Mouse (Mus musculus): ENCODE measurements at regions not wholly inside any gene's neighbourhood (a gene's known extent, or its start where the extent isn't known, plus 50 kb on each side); places are given as distances from the start of the nearest gene placed in this dataset.
A peak's percentile ranks its signal among the peaks of the same experiment; 100 is the strongest.

GRCm38 (mm10) chr3:149519575-149519929 is 529.2 kb upstream of the Adgrl2 start:
- Histone ChIP-seq H3K9me3 (no peaks in the 10 kb centered on the region), H3K27ac (no peak overlapping the region), H3K9ac (replicated peaks) (peak overlapping the region; percentile 64), H3K36me3 (no peaks in the 10 kb centered on the region), H3K4me1 (replicated peaks) (peaks cover 30% of the 10 kb centered on the region), H3K4me2 (replicated peaks) (peak overlapping the region; percentile 80), H3K27me3 (peaks cover 51% of the 10 kb centered on the region), H3K4me3 (replicated peaks) (peak overlapping the region; percentile 50)
- ATAC-seq: peak; percentile 42; the same call in 1 of the 2 replicates
- WGBS: 12% methylated on average over 15 of the region's 15 CpGs

- Histone ChIP-seq H3K27ac (no peak overlapping the region), H3K9ac (replicated peaks) (peak overlapping the region; percentile 64), H3K4me3 (replicated peaks) (peak overlapping the region; percentile 50), H3K4me2 (replicated peaks) (peak overlapping the region; percentile 80), H3K9me3 (no peaks in the 10 kb centered on the region), H3K36me3 (no peaks in the 10 kb centered on the region), H3K27me3 (peaks cover 46% of the 10 kb centered on the region), H3K4me1 (replicated peaks) (peaks cover 30% of the 10 kb centered on the region)
- ATAC-seq: peak; percentile 65
- WGBS: 1% methylated on average over 27 of the region's 27 CpGs
Observed at GRCm38 (mm10) chr3:149518928-149519574, 528.7 kb upstream of the Adgrl2 start.

DNA sequence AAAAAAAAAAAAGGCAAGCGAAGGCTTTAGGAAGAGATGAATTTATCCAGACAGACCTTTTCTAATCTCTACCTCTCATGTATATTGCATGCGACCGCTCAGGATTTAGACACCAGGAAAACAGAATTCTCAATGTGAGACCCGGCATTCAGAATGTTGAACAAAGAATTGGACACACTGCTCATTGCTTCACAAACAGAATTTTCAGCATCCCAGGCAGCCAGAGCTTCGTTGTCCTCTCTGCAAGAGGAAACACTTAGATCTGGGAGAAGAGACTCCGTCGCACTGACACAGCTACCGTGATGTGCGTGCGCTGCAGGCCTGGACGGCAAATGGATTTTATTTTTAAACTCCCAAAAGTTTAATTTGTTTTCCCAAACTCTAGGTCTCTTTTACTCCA is 527.2 kb upstream of the Adgrl2 start:
- 27% methylated on average over 11 of the region's 11 CpGs for WGBS
- Histone ChIP-seq H3K27me3 (peaks cover 33% of the 10 kb centered on the region), H3K27ac (no peak overlapping the region), H3K4me2 (replicated peaks) (0 out of 2 replicates have a peak overlapping the region, but pooled peaks have one; percentile 22), H3K9ac (replicated peaks) (no peak overlapping the region), H3K4me1 (replicated peaks) (peaks cover 30% of the 10 kb centered on the region), H3K36me3 (no peaks in the 10 kb centered on the region), H3K9me3 (no peaks in the 10 kb centered on the region), H3K4me3 (replicated peaks) (no peak overlapping the region)
- ATAC-seq: peak; percentile 34; the same call in 1 of the 2 replicates

- Histone ChIP-seq H3K4me2 (replicated peaks) (no peak overlapping the region), H3K4me1 (replicated peaks) (no peaks in the 10 kb centered on the region), H3K27me3 (no peaks in the 10 kb centered on the region), H3K4me3 (replicated peaks) (no peak overlapping the region), H3K27ac (no peak overlapping the region), H3K36me3 (no peaks in the 10 kb centered on the region), H3K9ac (replicated peaks) (no peak overlapping the region), H3K9me3 (no peaks in the 10 kb centered on the region)
- ATAC-seq: no peak
- WGBS: 88% methylated on average over 6 of the region's 6 CpGs
Observed at GRCm38 (mm10) chr3:149509178-149509577, 518.8 kb upstream of the Adgrl2 start.

DNA sequence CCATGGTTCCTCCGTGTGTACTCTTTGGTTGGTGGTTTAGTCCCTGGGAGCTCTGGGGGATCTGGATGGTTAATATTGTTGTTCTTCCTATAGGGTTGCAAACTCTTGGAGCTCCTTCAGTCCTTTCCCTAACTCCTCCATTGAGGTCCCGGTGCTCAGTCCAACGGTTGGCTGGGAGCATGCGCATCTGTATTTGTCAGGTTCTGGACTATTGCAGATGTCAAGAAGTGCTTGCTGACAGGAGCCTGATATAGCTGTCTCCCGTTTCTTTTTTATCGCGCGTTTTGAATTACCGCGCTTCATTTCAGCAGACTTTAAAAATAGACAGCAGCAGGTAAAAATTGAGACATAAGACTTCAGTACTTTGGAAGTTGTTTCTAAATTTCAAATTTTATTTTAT is 518.3 kb upstream of the Adgrl2 start:
- no peak overlapping the region for H3K4me2 ChIP-seq (replicated peaks)
- no peaks in the 10 kb centered on the region for H3K9me3 ChIP-seq
- WGBS: 94% methylated on average over 10 of the region's 10 CpGs
- H3K27ac ChIP-seq: no peak overlapping the region
- H3K36me3 ChIP-seq: no peaks in the 10 kb centered on the region
- H3K9ac ChIP-seq (replicated peaks): no peak overlapping the region
- H3K4me1 ChIP-seq (replicated peaks): no peaks in the 10 kb centered on the region
- ATAC-seq: no peak
- H3K27me3 ChIP-seq: 0 out of 2 replicates have a peak, but pooled peaks cover 2% of the 10 kb centered on the region
- H3K4me3 ChIP-seq (replicated peaks): no peak overlapping the region

DNA sequence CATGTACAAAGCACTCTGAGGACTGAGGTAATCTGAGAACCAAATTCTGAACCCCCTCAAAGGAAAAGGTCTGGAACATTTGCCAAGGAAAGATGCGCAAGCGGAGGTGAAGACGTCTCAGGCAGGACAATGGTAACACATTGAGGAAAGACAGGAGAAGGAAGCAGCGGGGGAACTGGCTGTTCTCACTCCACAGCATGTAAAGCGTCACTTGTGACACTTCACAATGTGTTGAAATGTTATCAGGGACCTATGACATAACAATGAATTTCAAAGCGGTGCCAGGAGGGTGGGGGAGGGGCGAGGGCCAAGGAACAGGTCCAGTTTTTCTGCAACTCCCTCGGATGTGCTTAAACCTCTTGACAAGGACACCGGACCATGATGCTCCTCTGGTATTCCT is 515.3 kb upstream of the Adgrl2 start:
- Histone ChIP-seq H3K4me2 (replicated peaks) (no peak overlapping the region), H3K9me3 (no peaks in the 10 kb centered on the region), H3K9ac (replicated peaks) (no peak overlapping the region), H3K27me3 (0 out of 2 replicates have a peak, but pooled peaks cover 3% of the 10 kb centered on the region), H3K4me1 (replicated peaks) (no peaks in the 10 kb centered on the region), H3K4me3 (replicated peaks) (no peak overlapping the region), H3K36me3 (no peaks in the 10 kb centered on the region), H3K27ac (no peak overlapping the region)
- no peak for ATAC-seq
- 82% methylated on average over 9 of the region's 9 CpGs for WGBS

- no peak overlapping the region for H3K4me3 ChIP-seq (replicated peaks)
- ATAC-seq: no peak
- no peak overlapping the region for H3K4me2 ChIP-seq (replicated peaks)
- no peak overlapping the region for H3K27ac ChIP-seq
- WGBS: 90% methylated on average over 2 of the region's 2 CpGs
- 0 out of 2 replicates have a peak, but pooled peaks cover 3% of the 10 kb centered on the region for H3K27me3 ChIP-seq
- H3K36me3 ChIP-seq: no peaks in the 10 kb centered on the region
- H3K4me1 ChIP-seq (replicated peaks): no peaks in the 10 kb centered on the region
- H3K9me3 ChIP-seq: no peaks in the 10 kb centered on the region
- no peak overlapping the region for H3K9ac ChIP-seq (replicated peaks)
Observed at GRCm38 (mm10) chr3:149503992-149504391, 513.6 kb upstream of the Adgrl2 start.

DNA sequence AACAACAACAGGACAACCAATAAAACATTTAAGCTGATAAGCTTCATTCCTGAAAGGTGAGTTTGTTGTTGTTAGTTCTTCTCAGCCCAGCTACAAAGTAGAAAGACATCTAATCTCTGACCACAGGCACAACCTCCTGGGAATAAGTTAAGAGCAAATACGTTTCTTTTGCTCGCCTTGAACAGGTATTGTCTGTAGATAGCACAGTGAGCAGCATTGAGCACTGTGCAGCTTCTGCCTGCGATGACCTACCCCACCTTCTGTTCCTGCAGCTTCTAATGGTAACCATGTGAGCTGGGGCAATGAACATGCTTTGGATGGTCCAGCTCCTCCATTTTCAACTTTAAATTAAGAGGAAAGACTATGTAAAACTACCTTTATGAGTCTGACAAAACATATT is 509.8 kb upstream of the Adgrl2 start:
- Histone ChIP-seq H3K9me3 (no peaks in the 10 kb centered on the region), H3K36me3 (no peaks in the 10 kb centered on the region), H3K4me3 (replicated peaks) (no peak overlapping the region), H3K4me1 (replicated peaks) (no peaks in the 10 kb centered on the region), H3K27me3 (0 out of 2 replicates have a peak, but pooled peaks cover 3% of the 10 kb centered on the region), H3K9ac (replicated peaks) (no peak overlapping the region), H3K4me2 (replicated peaks) (no peak overlapping the region), H3K27ac (no peak overlapping the region)
- 86% methylated on average over 3 of the region's 3 CpGs for WGBS
- no peak for ATAC-seq

GRCm38 (mm10) chr3:149498765-149499164 is 508.4 kb upstream of the Adgrl2 start:
- Histone ChIP-seq H3K4me1 (replicated peaks) (no peaks in the 10 kb centered on the region), H3K27me3 (0 out of 2 replicates have a peak, but pooled peaks cover 2% of the 10 kb centered on the region), H3K4me3 (replicated peaks) (no peak overlapping the region), H3K27ac (no peak overlapping the region), H3K4me2 (replicated peaks) (no peak overlapping the region), H3K9ac (replicated peaks) (no peak overlapping the region), H3K36me3 (no peaks in the 10 kb centered on the region), H3K9me3 (no peaks in the 10 kb centered on the region)
- ATAC-seq: no peak
- WGBS: 67% methylated on average over 1 of the region's 1 CpGs

GRCm38 (mm10) chr3:149496829-149497471 is 506.6 kb upstream of the Adgrl2 start:
- WGBS: 80% methylated on average over 10 of the region's 10 CpGs
- no peak overlapping the region for H3K4me3 ChIP-seq (replicated peaks)
- H3K27me3 ChIP-seq: no peaks in the 10 kb centered on the region
- no peaks in the 10 kb centered on the region for H3K9me3 ChIP-seq
- no peaks in the 10 kb centered on the region for H3K4me1 ChIP-seq (replicated peaks)
- no peaks in the 10 kb centered on the region for H3K36me3 ChIP-seq
- no peak overlapping the region for H3K27ac ChIP-seq
- H3K9ac ChIP-seq (replicated peaks): no peak overlapping the region
- ATAC-seq: no peak
- H3K4me2 ChIP-seq (replicated peaks): no peak overlapping the region

GRCm38 (mm10) chr3:149496122-149496521 is 505.8 kb upstream of the Adgrl2 start:
- no peaks in the 10 kb centered on the region for H3K36me3 ChIP-seq
- no peak overlapping the region for H3K9ac ChIP-seq (replicated peaks)
- no peaks in the 10 kb centered on the region for H3K27me3 ChIP-seq
- H3K4me1 ChIP-seq (replicated peaks): no peaks in the 10 kb centered on the region
- WGBS: 90% methylated on average over 2 of the region's 2 CpGs
- no peaks in the 10 kb centered on the region for H3K9me3 ChIP-seq
- no peak overlapping the region for H3K4me2 ChIP-seq (replicated peaks)
- ATAC-seq: no peak
- H3K4me3 ChIP-seq (replicated peaks): no peak overlapping the region
- no peak overlapping the region for H3K27ac ChIP-seq

- Histone ChIP-seq H3K4me3 (replicated peaks) (no peak overlapping the region), H3K27ac (no peak overlapping the region), H3K9me3 (no peaks in the 10 kb centered on the region), H3K27me3 (no peaks in the 10 kb centered on the region), H3K4me2 (replicated peaks) (no peak overlapping the region), H3K36me3 (no peaks in the 10 kb centered on the region), H3K9ac (replicated peaks) (no peak overlapping the region), H3K4me1 (replicated peaks) (no peaks in the 10 kb centered on the region)
- no peak for ATAC-seq
- 90% methylated on average over 4 of the region's 4 CpGs for WGBS
Observed at GRCm38 (mm10) chr3:149488147-149488546, 497.8 kb upstream of the Adgrl2 start.

Data from midbrain, embryonic 13.5 days (tissue).